Mouse (Mus musculus) megakaryocyte, embryonic 14.5 days (primary cell): ENCODE measurements around the gene Bach1. TPM values are rescaled to one million over a fixed set of nuclear protein-coding genes. Genes with fewer than 3 reads are reported as not detected.
A peak's percentile ranks its signal among the peaks of the same experiment; 100 is the strongest.

Source experiments
- H3K27me3 ChIP-seq: replicated peaks from 2 replicates; pipeline ENCODE3; 2012; ENCODE audit warnings: inconsistent platforms
- H3K36me3 ChIP-seq: replicated peaks from 2 replicates; pipeline ENCODE3; 2012; ENCODE audit warnings: low read length, inconsistent platforms, mixed read lengths
- H3K4me1 ChIP-seq: 2 replicates; pipeline ENCODE4 v1.6.1; 2012; ENCODE audit warnings: inconsistent platforms
- H3K4me3 ChIP-seq: replicated peaks from 2 replicates; pipeline ENCODE3; 2012; ENCODE audit warnings: moderate library complexity, mild to moderate bottlenecking, inconsistent platforms
- H3K9me3 ChIP-seq: 2 replicates; pipeline ENCODE4 v1.6.1; 2012; ENCODE audit warnings: inconsistent platforms
- FLI1 ChIP-seq: IDR thresholded peaks from 2 replicates; pipeline ENCODE4 v1.6.1; 2012; ENCODE audit warnings: low read length, inconsistent platforms, mixed read lengths
- GATA1 ChIP-seq: IDR thresholded peaks from 3 replicates; pipeline ENCODE4 v1.6.1; 2012; ENCODE audit warnings: mixed read lengths, low read length, inconsistent platforms, borderline replicate concordance
- polyA plus RNA-seq: library from polyadenylated mRNA; stranded (reverse); fragments of >175 nt; gene quantifications from 2 replicates; pipeline ENCODE4 v1.2.3, GENCODE M21; 2012; ENCODE audit warnings: low replicate concordance; ENCODE audit not compliant: insufficient read depth

Gene Bach1
- polyA plus RNA-seq, 1 experiment = 6.3 TPM

DNA sequence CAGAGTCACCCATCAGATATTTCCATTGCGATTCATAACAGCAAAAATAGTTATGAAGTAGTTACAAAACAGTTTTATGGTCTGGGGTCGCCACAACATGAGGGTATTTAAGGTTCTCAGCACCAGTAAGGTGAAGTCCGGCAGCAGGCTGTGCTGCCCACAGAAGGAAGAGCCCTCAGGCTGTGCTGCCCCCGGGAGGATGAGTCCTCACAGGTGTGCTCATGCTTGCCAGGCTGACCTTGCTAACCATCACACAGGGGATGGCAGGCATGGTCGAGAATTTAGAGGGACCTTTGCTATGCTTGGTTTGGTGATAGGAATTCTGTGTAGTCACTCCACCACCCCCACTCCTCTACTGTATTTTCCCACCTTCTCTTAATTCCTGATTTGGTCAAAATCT lies 9.8 kb downstream of the Bach1 start:
- Histone ChIP-seq H3K4me3 (peak overlapping the region; percentile 76), H3K36me3 (peaks cover 69% of the 10 kb centered on the region), H3K9me3 (no peaks in the 10 kb centered on the region), H3K27me3 (no peaks in the 10 kb centered on the region), H3K4me1 (peaks cover 97% of the 10 kb centered on the region)
- no peak for TF ChIP-seq FLI1
- no peak for TF ChIP-seq GATA1

DNA sequence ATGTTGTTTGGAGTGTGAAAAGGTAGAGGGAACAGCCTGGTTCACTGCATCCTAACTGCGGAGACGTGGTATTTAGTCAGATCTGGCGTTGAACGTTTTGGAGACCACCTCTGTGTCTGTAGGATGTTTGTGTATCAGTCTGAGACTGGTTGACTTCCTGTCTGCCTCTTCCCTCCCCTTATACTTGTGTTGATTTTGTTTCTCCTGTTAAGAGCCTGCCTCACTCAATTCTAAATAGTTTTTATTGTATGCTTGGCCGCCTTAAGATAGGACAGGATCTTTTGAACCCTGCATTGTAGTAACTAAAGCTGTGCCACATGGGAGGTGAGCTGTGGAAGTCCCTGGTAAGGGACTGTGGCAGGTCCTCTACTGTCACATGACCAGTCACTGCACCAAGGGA lies 10.4 kb downstream of the Bach1 start:
- H3K36me3 ChIP-seq = peaks cover 68% of the 10 kb centered on the region
- no peaks in the 10 kb centered on the region for H3K27me3 ChIP-seq
- peak overlapping the region; percentile 65 for H3K4me3 ChIP-seq
- peaks cover 97% of the 10 kb centered on the region for H3K4me1 ChIP-seq
- TF ChIP-seq FLI1 = no peak
- TF ChIP-seq GATA1 = no peak
- no peaks in the 10 kb centered on the region for H3K9me3 ChIP-seq

DNA sequence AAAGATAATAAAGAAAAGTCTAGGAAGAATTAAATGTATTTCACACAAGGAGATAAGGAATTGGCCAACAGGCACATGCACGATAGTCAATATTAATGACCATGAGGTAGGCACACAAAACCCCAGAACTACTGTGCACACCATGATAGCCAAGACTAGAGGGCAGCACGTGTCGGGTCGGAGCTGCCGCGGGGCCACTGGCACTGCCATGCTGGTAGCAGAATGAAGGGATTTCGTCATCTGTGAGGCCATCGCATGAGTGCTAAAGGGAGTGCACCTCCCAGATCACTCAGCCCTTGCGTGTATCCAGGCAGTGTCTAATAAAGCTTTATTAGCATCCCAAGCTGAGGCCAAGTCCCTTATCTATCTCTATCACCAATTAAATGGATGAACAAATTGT lies 11.2 kb downstream of the Bach1 start:
- peaks cover 97% of the 10 kb centered on the region for H3K4me1 ChIP-seq
- H3K4me3 ChIP-seq = peak overlapping the region; percentile 79
- no peaks in the 10 kb centered on the region for H3K9me3 ChIP-seq
- no peaks in the 10 kb centered on the region for H3K27me3 ChIP-seq
- TF ChIP-seq FLI1 = no peak
- TF ChIP-seq GATA1 = no peak
- H3K36me3 ChIP-seq = peaks cover 70% of the 10 kb centered on the region

DNA sequence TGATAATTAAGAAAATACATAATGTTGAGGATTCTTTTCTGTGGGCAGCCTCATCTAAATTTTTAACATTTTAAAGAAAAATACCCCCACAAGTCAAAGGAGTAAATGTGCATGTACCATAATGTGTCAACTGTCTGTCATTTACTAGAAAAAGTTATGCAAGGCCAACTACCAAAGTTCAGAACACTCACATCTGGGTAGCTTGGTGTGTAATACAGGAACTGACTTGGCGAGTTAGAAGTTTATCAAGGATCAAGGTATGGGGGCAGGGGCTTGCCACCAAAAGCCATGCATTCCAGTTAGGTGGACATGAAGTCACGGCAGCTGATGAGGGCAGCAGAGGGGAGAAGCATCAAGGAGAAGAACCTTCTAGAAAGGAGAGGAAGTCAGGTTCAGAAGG lies 13.2 kb downstream of the Bach1 start:
- H3K4me3 ChIP-seq = peak overlapping the region; percentile 91

DNA sequence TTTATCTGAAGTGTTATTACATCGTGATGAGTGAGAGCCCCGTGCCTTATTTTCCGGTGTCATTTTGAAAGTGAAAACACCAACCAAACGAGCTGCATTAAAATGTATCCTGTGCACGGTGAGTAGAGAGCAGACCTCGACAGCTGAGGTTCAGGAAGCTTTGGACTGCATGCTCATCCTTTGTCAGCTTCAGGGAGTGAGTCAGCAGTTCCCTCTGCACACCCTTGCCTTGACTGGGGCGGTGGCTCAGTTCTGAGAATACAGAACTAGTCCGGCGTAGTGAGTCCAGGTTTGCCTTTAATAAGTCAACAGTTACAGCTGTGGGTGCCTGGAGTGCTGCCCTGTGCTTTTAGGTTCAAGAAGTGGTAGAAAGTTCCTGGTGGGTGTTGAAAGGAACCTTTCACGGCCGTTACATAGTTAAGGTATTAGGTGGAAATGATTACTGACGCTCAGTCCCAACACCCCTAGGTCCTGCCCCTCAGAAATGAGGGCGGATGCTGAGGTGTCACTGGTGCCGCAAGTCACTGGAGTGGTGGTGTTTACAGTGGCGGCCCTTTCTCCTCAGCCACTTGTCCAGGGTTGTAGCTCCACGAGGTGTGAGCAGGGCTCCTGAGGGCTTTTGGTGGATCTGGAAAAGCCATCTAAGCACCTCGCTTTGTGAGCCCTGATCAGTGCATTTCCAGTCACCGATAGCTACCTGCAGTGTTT lies 14.4 kb downstream of the Bach1 start:
- TF ChIP-seq FLI1 (no peak), GATA1 (no peak)
- H3K27me3 ChIP-seq = no peaks in the 10 kb centered on the region
- H3K4me3 ChIP-seq = peak overlapping the region; percentile 91
- peaks cover 95% of the 10 kb centered on the region for H3K4me1 ChIP-seq
- H3K9me3 ChIP-seq = no peaks in the 10 kb centered on the region
- peaks cover 78% of the 10 kb centered on the region for H3K36me3 ChIP-seq

More for the DNA sequence above, 13.2 kb downstream of the Bach1 start:
- Histone ChIP-seq H3K9me3 (no peaks in the 10 kb centered on the region), H3K4me1 (peaks cover 95% of the 10 kb centered on the region), H3K27me3 (no peaks in the 10 kb centered on the region), H3K36me3 (peaks cover 74% of the 10 kb centered on the region)
- TF ChIP-seq GATA1 (no peak), FLI1 (no peak)

DNA sequence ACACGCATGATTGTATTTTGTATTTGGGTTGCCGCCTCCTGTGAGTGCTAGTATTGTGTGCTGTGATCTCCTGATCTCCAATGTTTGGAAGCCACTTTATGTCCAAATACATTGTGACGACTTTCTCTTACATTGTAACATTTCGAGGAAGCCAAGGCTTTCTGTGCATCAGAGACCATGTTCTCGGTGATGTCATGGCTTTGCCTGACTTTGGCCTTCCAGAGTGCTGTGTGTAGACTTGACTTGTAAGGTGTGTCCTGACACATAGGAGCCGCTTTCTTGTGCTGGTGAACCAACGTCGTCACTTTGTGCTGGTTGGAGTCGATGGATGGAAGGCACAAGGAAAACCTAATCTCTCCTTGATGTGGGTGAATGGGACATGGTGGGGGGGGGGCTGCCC lies 15.8 kb downstream of the Bach1 start:
- Histone ChIP-seq H3K4me3 (peak overlapping the region; percentile 28), H3K36me3 (peaks cover 78% of the 10 kb centered on the region), H3K9me3 (no peaks in the 10 kb centered on the region), H3K4me1 (peaks cover 93% of the 10 kb centered on the region), H3K27me3 (no peaks in the 10 kb centered on the region)
- TF ChIP-seq FLI1 (no peak), GATA1 (no peak)

DNA sequence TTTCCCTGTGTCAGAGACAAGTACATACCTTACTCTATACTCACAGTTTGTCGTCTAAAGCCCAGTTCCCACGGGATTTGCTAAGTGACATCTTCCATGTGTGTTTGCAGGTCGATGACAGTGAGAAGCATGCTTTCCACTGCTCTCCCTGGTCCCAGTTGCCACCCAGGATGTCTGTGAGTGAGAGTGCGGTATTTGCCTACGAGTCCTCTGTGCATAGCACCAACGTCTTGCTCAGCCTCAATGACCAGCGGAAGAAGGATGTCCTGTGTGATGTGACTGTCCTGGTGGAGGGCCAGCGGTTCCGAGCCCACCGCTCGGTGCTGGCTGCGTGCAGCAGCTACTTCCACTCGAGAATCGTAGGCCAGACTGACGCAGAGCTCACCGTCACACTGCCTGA lies 16.5 kb downstream of the Bach1 start:
- H3K36me3 ChIP-seq = peaks cover 78% of the 10 kb centered on the region
- peaks cover 93% of the 10 kb centered on the region for H3K4me1 ChIP-seq
- no peak for TF ChIP-seq GATA1
- no peaks in the 10 kb centered on the region for H3K27me3 ChIP-seq
- no peaks in the 10 kb centered on the region for H3K9me3 ChIP-seq
- peak overlapping the region; percentile 51 for H3K4me3 ChIP-seq

DNA sequence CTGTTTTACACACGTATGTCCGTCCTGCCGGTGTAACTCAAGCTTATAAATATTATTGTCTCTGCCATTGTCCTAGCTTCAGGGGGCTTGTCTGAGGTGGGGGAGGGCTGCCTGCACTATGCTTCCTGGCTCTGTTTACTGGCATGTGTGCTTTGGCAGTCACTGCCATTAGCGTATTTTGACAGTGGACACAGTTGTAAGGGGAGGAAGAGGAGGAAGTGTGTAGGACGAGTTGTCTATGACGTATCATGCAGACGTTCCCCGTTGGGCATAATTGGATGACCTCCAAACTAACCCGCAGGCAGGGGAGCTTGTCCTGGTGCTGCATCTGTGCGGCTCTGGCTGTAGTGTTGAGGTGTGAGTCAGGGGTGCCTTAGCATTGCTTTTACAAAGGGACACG lies 17.5 kb downstream of the Bach1 start:
- TF ChIP-seq FLI1 (no peak), GATA1 (no peak)
- Histone ChIP-seq H3K9me3 (no peaks in the 10 kb centered on the region), H3K4me1 (peaks cover 91% of the 10 kb centered on the region), H3K4me3 (peak overlapping the region; percentile 7), H3K27me3 (no peaks in the 10 kb centered on the region), H3K36me3 (peaks cover 81% of the 10 kb centered on the region)

DNA sequence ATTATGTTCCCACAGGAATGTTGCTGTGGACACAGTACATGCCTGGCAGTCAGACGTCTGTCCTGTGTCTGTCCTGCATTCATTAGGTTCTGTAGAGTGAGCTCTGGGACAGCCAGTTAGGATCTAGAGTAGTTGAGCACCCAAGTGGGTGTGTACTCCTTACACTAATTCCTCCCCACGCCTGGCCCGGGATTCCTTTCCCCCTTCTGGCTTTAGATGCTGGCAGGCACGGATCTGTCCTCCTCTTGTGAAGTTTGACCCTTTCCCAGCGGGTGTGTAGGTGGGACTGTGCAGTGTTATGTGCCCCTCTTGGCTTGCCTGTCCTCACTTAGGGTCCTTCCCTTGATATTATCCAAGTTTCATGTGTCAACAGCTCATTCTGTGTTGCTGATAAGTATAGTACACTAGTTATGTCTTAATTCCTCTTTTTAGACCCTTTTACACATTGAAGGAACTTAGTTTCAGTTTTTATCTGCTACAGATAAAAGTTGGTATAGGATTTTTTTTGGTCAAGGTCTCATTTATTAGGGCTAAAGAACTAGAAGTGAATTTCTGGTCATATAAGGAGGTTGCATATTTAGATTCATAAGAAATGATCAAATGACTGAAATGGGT lies 18.4 kb downstream of the Bach1 start:
- Histone ChIP-seq H3K27me3 (no peaks in the 10 kb centered on the region), H3K36me3 (peaks cover 89% of the 10 kb centered on the region), H3K4me3 (peak overlapping the region; percentile 69), H3K9me3 (no peaks in the 10 kb centered on the region), H3K4me1 (peaks cover 89% of the 10 kb centered on the region)
- TF ChIP-seq GATA1 = no peak
- TF ChIP-seq FLI1 = no peak

DNA sequence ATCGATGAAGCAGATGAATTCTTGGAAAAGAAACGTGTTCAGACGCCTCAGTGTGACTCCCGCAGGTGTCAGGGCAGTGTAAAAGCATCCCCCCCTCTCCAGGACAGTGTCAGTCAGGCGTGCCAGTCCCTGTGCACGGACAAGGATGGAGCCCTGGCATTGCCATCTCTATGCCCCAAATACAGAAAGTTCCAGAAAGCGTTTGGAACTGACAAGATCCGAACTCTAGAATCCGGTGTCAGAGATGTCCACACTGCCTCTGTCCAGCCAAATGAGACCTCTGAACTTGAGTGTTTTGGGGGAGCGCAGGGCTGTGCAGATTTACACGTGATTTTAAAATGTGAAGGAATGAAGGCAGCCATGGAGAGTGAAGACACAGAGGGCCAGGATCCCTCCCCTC lies 20.3 kb downstream of the Bach1 start:
- Histone ChIP-seq H3K36me3 (peaks cover 99% of the 10 kb centered on the region), H3K4me3 (no peak overlapping the region), H3K27me3 (no peaks in the 10 kb centered on the region), H3K9me3 (no peaks in the 10 kb centered on the region), H3K4me1 (peaks cover 79% of the 10 kb centered on the region)
- TF ChIP-seq FLI1 (no peak), GATA1 (no peak)
